In genomic region chr6:143103981-143104680, GRCm38 (mm10) we compare ENCODE assay signal across 16 mouse cellular contexts. TPM values are rescaled to one million over a fixed set of nuclear protein-coding genes. Genes with fewer than 3 reads are reported as not detected.
A peak's percentile ranks its signal among the peaks of the same experiment; 100 is the strongest.
DNase-seq lines count a peak whose midpoint lies in the region; ATAC-seq and TF ChIP-seq lines count a peak whose summit lies in the region.
"Had no signal": no experiment of that assay in that cellular context is flagged by ENCODE, and none has a peak within 500 bp of the region (broad histone marks: within the 10 kb centered on the region; RNA-seq: fewer than 3 reads in every experiment).

No protein-coding gene starts in this region.

- no peak overlapping the region for H3K9ac ChIP-seq in forebrain, postnatal 0 days
- H3K9ac ChIP-seq in forebrain, embryonic 12.5 days: no peak overlapping the region
- no peak overlapping the region for H3K9ac ChIP-seq in lung, postnatal 0 days (replicated peaks; ENCODE audit: low read depth)
- no peak overlapping the region for H3K9ac ChIP-seq in embryonic facial prominence, embryonic 15.5 days
- H3K9ac ChIP-seq: midbrain, embryonic 12.5 days; neural tube, embryonic 13.5 days had no signal

- TF ChIP-seq EP300 in lung, postnatal 0 days (IDR thresholded peaks at IDR 0.05): no peak

- TF ChIP-seq CTCF in forebrain, postnatal 0 days (IDR thresholded peaks at IDR 0.05; ENCODE audit: low read depth): peak; percentile 33
- TF ChIP-seq CTCF in lung, postnatal 0 days (IDR thresholded peaks at IDR 0.05): peak; percentile 41
- TF ChIP-seq CTCF in lung, adult 2 months (IDR thresholded peaks at IDR 0.05; ENCODE audit: insufficient read depth, low read length): no peak
- TF ChIP-seq CTCF in E14TG2a.4 (conservative IDR thresholded peaks at IDR 0.05; ENCODE audit: low read length): peak; percentile 78

- no peaks in the 10 kb centered on the region for H3K4me1 ChIP-seq in forebrain, postnatal 0 days (ENCODE audit: insufficient read depth)
- peaks cover under 1% of the 10 kb centered on the region; the same call in 1 of the 2 replicates for H3K4me1 ChIP-seq in forebrain, embryonic 12.5 days
- no peaks in the 10 kb centered on the region for H3K4me1 ChIP-seq in lung, postnatal 0 days (ENCODE audit: insufficient read depth, low read depth, low read length)
- H3K4me1 ChIP-seq in lung, adult 2 months (ENCODE audit: control insufficient read depth, insufficient read depth, low read length): no peaks in the 10 kb centered on the region; the same call in none of the 2 replicates
- H3K4me1 ChIP-seq in E14TG2a.4 (replicated peaks; ENCODE audit: low read depth, low read length): peaks cover 61% of the 10 kb centered on the region
- H3K4me1 ChIP-seq in embryonic facial prominence, embryonic 15.5 days: no peaks in the 10 kb centered on the region
- H3K4me1 ChIP-seq: midbrain, embryonic 12.5 days had no signal

- H3K27me3 ChIP-seq in forebrain, postnatal 0 days (ENCODE audit: insufficient read depth, low read length): no peaks in the 10 kb centered on the region
- H3K27me3 ChIP-seq in forebrain, embryonic 12.5 days: peaks cover 10% of the 10 kb centered on the region
- no peaks in the 10 kb centered on the region for H3K27me3 ChIP-seq in lung, postnatal 0 days (replicated peaks; ENCODE audit: insufficient read depth, low read length)
- H3K27me3 ChIP-seq in E14TG2a.4 (ENCODE audit: insufficient read depth, low read length): no peaks in the 10 kb centered on the region
- no peaks in the 10 kb centered on the region for H3K27me3 ChIP-seq in embryonic facial prominence, embryonic 15.5 days
- H3K27me3 ChIP-seq: midbrain, embryonic 12.5 days; neural tube, embryonic 13.5 days had no signal

- H3K27ac ChIP-seq in forebrain, postnatal 0 days (ENCODE audit: low read depth, low read length): no peak overlapping the region
- H3K27ac ChIP-seq in forebrain, embryonic 12.5 days: no peak overlapping the region
- H3K27ac ChIP-seq in lung, postnatal 0 days (ENCODE audit: low read length): no peak overlapping the region
- 0 out of 2 replicates have a peak overlapping the region, but pooled peaks have one; percentile 58 for H3K27ac ChIP-seq in embryonic facial prominence, embryonic 15.5 days (replicated peaks)
- H3K27ac ChIP-seq: midbrain, embryonic 12.5 days; neural tube, embryonic 13.5 days had no signal

- no peak overlapping the region for H3K4me3 ChIP-seq in forebrain, postnatal 0 days (ENCODE audit: low read depth, low read length)
- H3K4me3 ChIP-seq in forebrain, embryonic 12.5 days (replicated peaks): no peak overlapping the region
- no peak overlapping the region for H3K4me3 ChIP-seq in lung, postnatal 0 days (ENCODE audit: low read depth, low read length)
- H3K4me3 ChIP-seq in lung, adult 2 months (replicated peaks; ENCODE audit: extremely low read depth, low read depth, low read length): no peak overlapping the region
- H3K4me3 ChIP-seq in E14TG2a.4 (replicated peaks; ENCODE audit: low read length): 0 out of 2 replicates have a peak overlapping the region, but pooled peaks have one; percentile 0
- no peak overlapping the region for H3K4me3 ChIP-seq in embryonic facial prominence, embryonic 15.5 days (replicated peaks)
- H3K4me3 ChIP-seq: midbrain, embryonic 12.5 days; neural tube, embryonic 13.5 days had no signal

- TF ChIP-seq POLR2A in lung, adult 2 months (IDR thresholded peaks at IDR 0.05; ENCODE audit: borderline replicate concordance, extremely low read depth, low read depth, low read length): no peak

- H3K36me3 ChIP-seq in forebrain, postnatal 0 days (ENCODE audit: insufficient read depth): no peaks in the 10 kb centered on the region
- no peaks in the 10 kb centered on the region for H3K36me3 ChIP-seq in forebrain, embryonic 12.5 days (replicated peaks)
- no peaks in the 10 kb centered on the region for H3K36me3 ChIP-seq in lung, postnatal 0 days (ENCODE audit: insufficient read depth, low read length)
- no peaks in the 10 kb centered on the region for H3K36me3 ChIP-seq in E14TG2a.4 (ENCODE audit: insufficient read depth, low read length)
- no peaks in the 10 kb centered on the region for H3K36me3 ChIP-seq in embryonic facial prominence, embryonic 15.5 days
- H3K36me3 ChIP-seq: midbrain, embryonic 12.5 days; neural tube, embryonic 13.5 days had no signal

- WGBS in forebrain, postnatal 0 days: 67% methylated on average over 7 of the region's 7 CpGs
- 75% methylated on average over 7 of the region's 7 CpGs for WGBS in forebrain, embryonic 12.5 days
- 60% methylated on average over 7 of the region's 7 CpGs for WGBS in lung, postnatal 0 days
- WGBS in lung, adult 2 months: 52% methylated on average over 7 of the region's 7 CpGs
- 57% methylated on average over 7 of the region's 7 CpGs for WGBS in embryonic facial prominence, embryonic 15.5 days

- DNase-seq in forebrain, postnatal 0 days: no peak
- DNase-seq in lung, postnatal 0 days (ENCODE audit: low spot score): no peak
- no peak for DNase-seq in lung, adult 2 months
- no peak for DNase-seq in kidney, postnatal 25 days
- DNase-seq: cerebellum, postnatal 10 days; gastrocnemius, postnatal 14 days; right cerebral cortex, adult 18-20 months; thymus, postnatal 25 days had no signal

- no peak for ATAC-seq in forebrain, postnatal 0 days
- no peak for ATAC-seq in forebrain, embryonic 12.5 days (ENCODE audit: low FRiP score)
- ATAC-seq in lung, postnatal 0 days: no peak
- peak; percentile 31; the same call in 1 of the 2 replicates for ATAC-seq in embryonic facial prominence, embryonic 15.5 days (ENCODE audit: insufficient number of reproducible peaks, low FRiP score, low TSS enrichment, low read depth)
- ATAC-seq in erythroid progenitor cell, adult 5-6 weeks (replicated peaks; ENCODE audit: low FRiP score, poor library complexity, severe bottlenecking): no peak
- ATAC-seq: forebrain, embryonic 14.5 days; hindbrain, embryonic 16.5 days had no signal

- H3K9me3 ChIP-seq in forebrain, postnatal 0 days (ENCODE audit: low read length): peaks cover 5% of the 10 kb centered on the region; the same call in 1 of the 2 replicates
- no peaks in the 10 kb centered on the region for H3K9me3 ChIP-seq in forebrain, embryonic 12.5 days
- H3K9me3 ChIP-seq in lung, postnatal 0 days (ENCODE audit: low read length): no peaks in the 10 kb centered on the region
- no peaks in the 10 kb centered on the region for H3K9me3 ChIP-seq in E14TG2a.4 (ENCODE audit: low read length)
- H3K9me3 ChIP-seq in embryonic facial prominence, embryonic 15.5 days (replicated peaks): no peaks in the 10 kb centered on the region
- H3K9me3 ChIP-seq: neural tube, embryonic 13.5 days had no signal

- H3K4me2 ChIP-seq in forebrain, postnatal 0 days (ENCODE audit: low read depth): no peak overlapping the region
- no peak overlapping the region for H3K4me2 ChIP-seq in forebrain, embryonic 12.5 days
- no peak overlapping the region for H3K4me2 ChIP-seq in lung, postnatal 0 days (replicated peaks; ENCODE audit: low read depth, low read length)
- H3K4me2 ChIP-seq in embryonic facial prominence, embryonic 15.5 days (replicated peaks): no peak overlapping the region
- H3K4me2 ChIP-seq: midbrain, embryonic 12.5 days; neural tube, embryonic 13.5 days had no signal

RNA-seq across cellular contexts. Expression of gene C2cd5, which starts 4.2 kb away (rescaled TPM):
- total RNA-seq in forebrain, postnatal 0 days (2014; rRNA removed): 32.6 and 45.7 TPM in 2 replicates
- polyA plus RNA-seq in forebrain, postnatal 0 days (2015; fragmentation: Nextera tagmentation; extraction: Ambion mirVana): 10.7 and 18.5 TPM in 2 replicates
- 44.6 and 46.0 TPM in 2 replicates for polyA plus RNA-seq in forebrain, embryonic 12.5 days (2016; fragmentation: Nextera tagmentation; extraction: Ambion mirVana)
- polyA plus RNA-seq in lung, postnatal 0 days (2015; fragmentation: Nextera tagmentation; extraction: Ambion mirVana): 8.7 and 9.0 TPM in 2 replicates
- polyA plus RNA-seq in lung, adult 2 months (2012; rRNA removed): 10.1 and 16.7 TPM in 2 replicates
- polyA plus RNA-seq in embryonic facial prominence, embryonic 15.5 days (2015; fragmentation: Nextera tagmentation; extraction: Ambion mirVana): 26.2 and 29.9 TPM in 2 replicates
- total RNA-seq in erythroid progenitor cell, adult 5-6 weeks (2015; ENCODE audit: low replicate concordance): 103 and 135 TPM in 2 replicates
- 105 and 112 TPM in 2 replicates for total RNA-seq in erythroid progenitor cell, adult 5-6 weeks (2017; ENCODE audit: low replicate concordance)
